Mouse (Mus musculus): ENCODE results near the gene Gpr61.

Gpr61 gene

DNA sequence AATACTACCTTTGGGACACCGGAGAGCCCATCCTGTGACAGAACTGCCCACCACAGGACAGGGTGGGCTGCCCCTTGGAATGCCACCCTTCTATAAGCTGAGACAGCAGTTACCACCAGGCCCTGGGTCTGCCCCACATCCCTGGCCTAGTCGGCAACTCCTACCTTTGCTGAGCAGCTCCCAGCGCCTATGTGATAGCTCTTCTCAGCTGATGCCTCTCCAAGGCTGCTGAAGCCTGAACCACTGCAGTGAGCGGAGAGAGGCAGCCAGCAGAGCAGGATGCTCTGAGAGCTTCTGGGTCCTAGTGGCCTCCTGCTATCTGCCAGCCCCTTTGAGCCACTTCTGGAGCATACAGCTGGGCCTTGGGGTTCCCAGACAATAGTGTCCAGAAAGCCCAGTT is at the start of gene Gpr61:
TSS of gene Gpr61 (minus strand) at position 227 of the 400 bp plus-strand sequence.
- no peak for DNase-seq (ENCODE audit: low read depth, low spot score)

- no peak for DNase-seq (ENCODE audit: low read depth, low spot score)
Observed at GRCm38 (mm10) chr3:108204470-108204869, 49.8 kb upstream of the Gpr61 start.

- DNase-seq (ENCODE audit: low read depth, low spot score): peak; percentile 74
Observed at GRCm38 (mm10) chr3:108203621-108204325, 49.1 kb upstream of the Gpr61 start.

- DNase-seq (ENCODE audit: low read depth, low spot score): no peak
Observed at GRCm38 (mm10) chr3:108203212-108203611, 48.5 kb upstream of the Gpr61 start.

- DNase-seq (ENCODE audit: low read depth, low spot score): no peak
Observed at GRCm38 (mm10) chr3:108202506-108202905, 47.8 kb upstream of the Gpr61 start.

- peak; percentile 83 for DNase-seq (ENCODE audit: low read depth, low spot score)
Observed at GRCm38 (mm10) chr3:108200329-108201323, 45.9 kb upstream of the Gpr61 start, which contains the start of gene Cyb561d1. Gene Cyb561d1, minus strand, starts transcription at chr3:108201212.

- DNase-seq (ENCODE audit: low read depth, low spot score): no peak
Observed at GRCm38 (mm10) chr3:108199231-108199630, 44.5 kb upstream of the Gpr61 start.

- peak; percentile 39 for DNase-seq (ENCODE audit: low read depth, low spot score)
Observed at GRCm38 (mm10) chr3:108197066-108197497, 42.4 kb upstream of the Gpr61 start.

GRCm38 (mm10) chr3:108195941-108196590 is 41.4 kb upstream of the Gpr61 start:
- DNase-seq (ENCODE audit: low read depth, low spot score): no peak

DNA sequence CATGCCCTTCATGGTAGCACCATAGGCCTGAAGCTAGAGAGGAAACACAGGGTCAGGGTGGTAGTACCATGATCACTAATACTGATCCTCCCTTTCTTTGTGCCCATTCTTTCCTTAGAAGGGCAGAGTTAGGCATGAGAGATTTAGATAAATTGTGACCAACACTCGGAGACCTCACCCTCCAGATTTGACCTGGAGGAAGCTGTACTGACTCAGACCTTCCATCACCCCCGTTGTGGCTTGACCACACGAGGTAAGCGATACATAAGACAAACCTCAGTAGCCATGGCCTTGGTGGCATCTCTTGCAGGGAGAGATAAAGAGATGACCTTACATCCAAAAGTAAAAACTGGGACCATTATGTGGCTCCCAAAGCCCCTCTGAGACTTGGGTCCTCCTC is 40.6 kb upstream of the Gpr61 start:
- no peak for DNase-seq (ENCODE audit: low read depth, low spot score)

DNA sequence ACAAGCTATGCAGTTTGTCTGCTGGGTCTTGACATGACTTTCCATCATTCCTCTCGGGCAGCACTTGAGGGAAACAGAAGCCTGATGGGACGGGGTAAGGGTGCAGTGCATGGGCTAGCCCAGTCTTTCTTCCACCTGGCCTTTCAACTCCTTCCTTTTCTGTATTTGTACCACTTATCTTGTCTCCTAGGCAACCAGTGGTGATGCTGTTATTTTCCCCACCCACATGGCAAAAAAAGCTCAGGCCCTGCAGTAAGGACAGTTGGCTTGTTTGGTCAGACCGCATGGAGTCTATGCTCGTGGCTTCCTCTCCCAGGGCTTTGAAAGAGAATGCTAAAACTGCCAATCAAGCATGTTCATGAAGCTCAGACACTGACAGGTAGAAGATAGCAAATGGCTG is 39.0 kb upstream of the Gpr61 start:
- DNase-seq (ENCODE audit: low read depth, low spot score): no peak

GRCm38 (mm10) chr3:108189897-108190296 is 35.2 kb upstream of the Gpr61 start:
- DNase-seq (ENCODE audit: low read depth, low spot score): no peak

DNA sequence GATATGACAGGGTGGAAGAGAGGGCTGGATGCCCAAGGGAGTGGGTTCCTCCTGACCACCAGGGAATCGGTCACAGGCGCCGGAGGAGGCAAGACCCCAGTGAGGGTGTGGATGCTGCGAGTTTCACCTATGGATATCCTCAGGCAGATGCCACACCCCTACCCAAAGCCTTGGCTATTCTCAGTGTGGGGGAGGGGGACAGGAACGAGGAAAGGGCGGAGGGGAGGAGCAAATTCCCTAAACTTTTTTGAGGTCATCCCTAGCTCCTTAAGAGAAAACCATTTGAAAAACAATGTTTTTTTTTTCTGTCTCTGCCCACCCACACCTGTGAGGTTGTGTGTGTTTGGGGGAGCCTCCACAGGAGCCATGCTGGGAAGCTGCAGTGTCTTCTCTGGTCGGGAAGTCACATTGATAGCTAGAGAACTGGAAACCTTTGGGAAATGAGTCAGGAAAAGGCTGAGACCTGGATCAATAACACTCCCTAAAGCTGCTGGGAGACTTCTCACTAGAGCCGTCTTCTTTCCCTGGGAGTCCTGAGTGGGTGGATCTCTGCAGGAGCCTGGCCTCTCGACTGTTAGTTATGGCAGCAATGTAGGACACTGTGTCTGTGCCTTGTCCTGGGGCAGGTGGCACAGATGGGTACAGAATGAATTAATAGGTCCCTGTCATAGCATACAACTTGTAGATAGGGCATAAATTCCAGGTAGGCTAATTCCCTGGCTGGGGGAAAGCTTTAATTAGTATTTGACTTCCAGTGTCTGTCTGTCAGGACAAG is 34.2 kb upstream of the Gpr61 start:
- DNase-seq (ENCODE audit: low read depth, low spot score): no peak

DNA sequence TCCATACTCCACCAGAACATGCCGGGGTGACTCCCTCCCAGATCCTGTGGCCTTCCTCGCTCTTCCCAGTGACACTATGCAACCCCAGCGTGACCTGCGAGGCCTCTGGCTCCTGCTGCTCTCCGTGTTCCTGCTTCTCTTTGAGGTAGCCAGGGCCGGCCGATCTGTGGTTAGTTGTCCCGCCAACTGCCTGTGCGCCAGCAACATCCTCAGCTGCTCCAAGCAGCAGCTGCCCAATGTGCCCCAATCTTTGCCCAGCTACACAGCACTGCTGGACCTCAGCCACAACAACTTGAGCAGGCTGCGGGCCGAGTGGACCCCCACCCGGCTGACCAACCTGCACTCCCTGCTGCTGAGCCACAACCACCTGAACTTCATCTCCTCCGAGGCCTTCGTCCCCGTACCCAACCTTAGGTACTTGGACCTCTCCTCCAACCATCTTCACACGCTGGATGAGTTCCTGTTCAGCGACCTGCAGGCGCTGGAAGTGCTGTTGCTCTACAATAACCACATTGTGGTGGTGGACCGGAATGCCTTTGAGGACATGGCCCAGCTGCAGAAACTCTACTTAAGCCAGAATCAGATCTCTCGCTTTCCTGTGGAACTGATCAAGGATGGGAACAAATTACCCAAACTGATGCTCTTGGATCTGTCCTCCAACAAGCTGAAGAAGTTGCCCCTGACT is 32.6 kb upstream of the Gpr61 start:
- no peak for DNase-seq (ENCODE audit: low read depth, low spot score)

- DNase-seq (ENCODE audit: low read depth, low spot score): no peak
Observed at GRCm38 (mm10) chr3:108186098-108187047, 31.7 kb upstream of the Gpr61 start, which contains the start of gene Amigo1. Gene Amigo1, plus strand, starts transcription at chr3:108186335.

- DNase-seq (ENCODE audit: low read depth, low spot score): no peak
Observed at GRCm38 (mm10) chr3:108185460-108186097, 30.9 kb upstream of the Gpr61 start.

DNA sequence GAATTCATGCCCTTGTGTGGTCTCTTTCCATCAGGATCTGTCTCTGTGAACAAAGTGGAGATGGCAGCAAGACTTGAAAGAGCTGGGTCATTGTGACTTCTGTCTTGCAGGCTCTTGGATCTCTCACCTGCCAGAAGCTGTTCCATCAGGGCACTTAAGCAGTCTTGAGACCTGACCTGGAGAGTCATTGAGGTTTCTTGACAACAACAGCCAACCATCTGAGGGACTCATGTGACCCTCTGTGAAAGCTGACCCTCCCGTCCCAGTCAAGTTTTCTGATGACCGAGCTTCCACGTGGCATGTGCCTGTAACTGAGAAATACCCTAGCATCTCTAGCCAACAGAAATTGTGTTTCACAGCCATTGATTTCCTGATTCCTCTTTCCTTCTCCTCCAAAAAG is 30.1 kb upstream of the Gpr61 start:
- DNase-seq (ENCODE audit: low read depth, low spot score): no peak

DNA sequence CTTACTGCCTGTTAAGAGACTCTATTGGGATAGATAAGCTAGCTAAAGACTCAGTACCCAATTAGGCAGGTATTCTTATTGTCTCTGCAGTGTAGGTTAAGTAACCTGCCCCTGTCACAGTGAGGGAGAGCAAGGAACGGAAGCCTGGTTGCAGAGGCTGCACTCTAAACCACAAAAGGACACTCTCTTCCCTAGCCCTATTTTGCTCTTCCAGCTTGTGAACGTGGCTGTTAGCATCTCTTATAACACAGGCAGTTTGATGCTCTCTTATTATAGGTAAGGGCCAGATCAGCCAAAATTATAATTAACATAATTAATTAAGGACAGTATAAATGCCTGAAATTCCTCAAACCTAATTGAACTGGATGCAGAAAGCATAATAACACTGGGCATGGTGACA is 25.8 kb upstream of the Gpr61 start:
- DNase-seq (ENCODE audit: low read depth, low spot score): no peak

Data from forelimb bud, embryonic 11.5 days (tissue).